9 mouse cellular contexts compared by ENCODE assay signal in the genomic region with DNA sequence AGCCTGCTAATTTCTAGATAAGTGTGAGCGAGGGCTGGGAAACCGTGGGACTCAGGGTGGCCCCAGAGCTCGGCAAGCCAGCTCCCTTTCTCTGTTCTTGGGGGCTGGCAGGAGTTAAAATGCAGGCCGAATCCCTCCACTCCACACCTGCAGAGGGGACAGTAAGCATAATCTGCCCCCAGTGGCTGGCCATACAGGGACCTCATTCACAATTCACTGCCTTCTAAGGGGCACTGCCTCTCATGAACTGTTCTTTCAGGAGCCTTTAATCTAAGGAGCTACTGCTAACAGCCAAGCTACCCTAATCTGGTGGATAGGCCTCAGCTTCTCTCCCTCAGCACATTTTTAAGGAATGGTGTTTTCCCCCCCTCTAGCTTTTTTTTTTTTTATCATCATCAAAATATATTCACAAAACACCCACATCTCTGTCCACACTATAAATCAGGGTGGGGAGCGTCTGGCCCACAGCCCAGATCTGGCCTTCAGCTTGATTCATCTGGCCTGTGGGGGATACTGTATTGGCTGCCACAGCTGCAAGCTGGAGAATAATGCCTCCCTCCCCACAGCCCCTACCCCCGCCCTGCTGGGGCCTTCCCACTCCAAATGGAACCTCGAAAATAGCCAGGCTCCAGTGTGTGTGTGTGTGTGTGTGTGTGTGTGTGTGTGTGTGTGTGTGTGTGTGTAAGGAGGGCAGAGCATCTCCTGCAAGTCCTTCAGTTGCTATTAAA. TPM values are rescaled to one million over a fixed set of nuclear protein-coding genes. Genes with fewer than 3 reads are reported as not detected.
DNase-seq lines count a peak whose midpoint lies in the region; ATAC-seq and TF ChIP-seq lines count a peak whose summit lies in the region.
"Had no signal": no experiment of that assay in that cellular context is flagged by ENCODE, and none has a peak within 500 bp of the region (broad histone marks: within the 10 kb centered on the region; RNA-seq: fewer than 3 reads in every experiment).

No protein-coding gene starts in this region.

- no peak overlapping the region for H3K4me2 ChIP-seq in midbrain, embryonic 13.5 days (replicated peaks)
- no peak overlapping the region for H3K4me2 ChIP-seq in forebrain, embryonic 11.5 days (ENCODE audit: low read depth, low read length, severe bottlenecking)
- H3K4me2 ChIP-seq in heart, postnatal 0 days (ENCODE audit: low read depth, low read length): no peak overlapping the region
- no peak overlapping the region for H3K4me2 ChIP-seq in midbrain, postnatal 0 days (ENCODE audit: low read depth, low read length, poor library complexity, severe bottlenecking)

- no peaks in the 10 kb centered on the region for H3K36me3 ChIP-seq in midbrain, embryonic 13.5 days
- H3K36me3 ChIP-seq in midbrain, embryonic 10.5 days: no peaks in the 10 kb centered on the region
- no peaks in the 10 kb centered on the region for H3K36me3 ChIP-seq in forebrain, embryonic 11.5 days (ENCODE audit: control insufficient read depth, insufficient read depth, low read length)
- no peaks in the 10 kb centered on the region for H3K36me3 ChIP-seq in heart, postnatal 0 days (replicated peaks; ENCODE audit: control insufficient read depth, insufficient read depth, low read length)
- no peaks in the 10 kb centered on the region for H3K36me3 ChIP-seq in midbrain, postnatal 0 days (ENCODE audit: insufficient read depth, low read length)

- no peak overlapping the region for H3K4me3 ChIP-seq in midbrain, embryonic 13.5 days (replicated peaks)
- no peak overlapping the region for H3K4me3 ChIP-seq in midbrain, embryonic 10.5 days
- no peak overlapping the region for H3K4me3 ChIP-seq in forebrain, embryonic 11.5 days (ENCODE audit: low read depth, low read length)
- no peak overlapping the region for H3K4me3 ChIP-seq in heart, postnatal 0 days (ENCODE audit: low read depth, low read length)
- H3K4me3 ChIP-seq in midbrain, postnatal 0 days (ENCODE audit: low read depth, low read length): no peak overlapping the region

- no peak overlapping the region for H3K9ac ChIP-seq in midbrain, embryonic 13.5 days (replicated peaks)
- no peak overlapping the region for H3K9ac ChIP-seq in forebrain, embryonic 11.5 days (ENCODE audit: low read length)
- H3K9ac ChIP-seq in heart, postnatal 0 days (replicated peaks; ENCODE audit: low read depth, low read length): no peak overlapping the region
- H3K9ac ChIP-seq in midbrain, postnatal 0 days (replicated peaks; ENCODE audit: low read length, poor library complexity, severe bottlenecking): no peak overlapping the region

- no peak for TF ChIP-seq CTCF in heart, postnatal 0 days (IDR thresholded peaks at IDR 0.05; ENCODE audit: low read depth)
- no peak for TF ChIP-seq CTCF in midbrain, postnatal 0 days (IDR thresholded peaks at IDR 0.05)

- 39% methylated on average over 7 of the region's 7 CpGs for WGBS in midbrain, embryonic 13.5 days
- WGBS in midbrain, embryonic 10.5 days: 56% methylated on average over 7 of the region's 7 CpGs
- WGBS in forebrain, embryonic 11.5 days: 57% methylated on average over 6 of the region's 7 CpGs
- 22% methylated on average over 7 of the region's 7 CpGs for WGBS in heart, postnatal 0 days
- 41% methylated on average over 6 of the region's 7 CpGs for WGBS in midbrain, postnatal 0 days

- peak overlapping the region; percentile 70 for H3K27ac ChIP-seq in midbrain, embryonic 13.5 days
- H3K27ac ChIP-seq in midbrain, embryonic 10.5 days (replicated peaks): no peak overlapping the region
- 0 out of 2 replicates have a peak overlapping the region, but pooled peaks have one; percentile 46 for H3K27ac ChIP-seq in forebrain, embryonic 11.5 days (ENCODE audit: low read depth, low read length)
- peak overlapping the region; percentile 79 for H3K27ac ChIP-seq in heart, postnatal 0 days (ENCODE audit: low read depth)
- no peak overlapping the region; the same call in 1 of the 2 replicates for H3K27ac ChIP-seq in midbrain, postnatal 0 days (ENCODE audit: low read depth, low read length)

- H3K27me3 ChIP-seq in midbrain, embryonic 13.5 days: no peaks in the 10 kb centered on the region
- peaks cover 3% of the 10 kb centered on the region; the same call in 1 of the 2 replicates for H3K27me3 ChIP-seq in midbrain, embryonic 10.5 days (ENCODE audit: low read depth, poor library complexity, severe bottlenecking)
- H3K27me3 ChIP-seq in forebrain, embryonic 11.5 days (ENCODE audit: control insufficient read depth, insufficient read depth, low read length): no peaks in the 10 kb centered on the region
- H3K27me3 ChIP-seq in heart, postnatal 0 days (ENCODE audit: control insufficient read depth, insufficient read depth, low read length): no peaks in the 10 kb centered on the region
- H3K27me3 ChIP-seq in midbrain, postnatal 0 days (ENCODE audit: insufficient read depth, low read length): no peaks in the 10 kb centered on the region

- H3K4me1 ChIP-seq in midbrain, embryonic 13.5 days (replicated peaks): peaks cover 12% of the 10 kb centered on the region; the same call in 1 of the 2 replicates
- H3K4me1 ChIP-seq in midbrain, embryonic 10.5 days: peaks cover 17% of the 10 kb centered on the region
- no peaks in the 10 kb centered on the region for H3K4me1 ChIP-seq in forebrain, embryonic 11.5 days (replicated peaks; ENCODE audit: control insufficient read depth, insufficient read depth, low read length)
- peaks cover 16% of the 10 kb centered on the region; the same call in 1 of the 2 replicates for H3K4me1 ChIP-seq in heart, postnatal 0 days (ENCODE audit: control insufficient read depth, insufficient read depth)
- no peaks in the 10 kb centered on the region for H3K4me1 ChIP-seq in midbrain, postnatal 0 days (ENCODE audit: insufficient read depth, low read length)

- DNase-seq in midbrain, embryonic 10.5 days (ENCODE audit: low spot score): no peak
- peak; percentile 52 for DNase-seq in forebrain, embryonic 11.5 days (ENCODE audit: low spot score)
- peak; percentile 52 for DNase-seq in heart, postnatal 0 days (ENCODE audit: low spot score)
- peak; percentile 85 for DNase-seq in kidney, postnatal 10 days
- peak; percentile 66 for DNase-seq in midbrain, postnatal 0 days (ENCODE audit: low spot score)
- DNase-seq in thymus, postnatal 14 days: no peak
- no peak for DNase-seq in spleen, postnatal 36 days (ENCODE audit: low spot score in 2 of 2)

- H3K9me3 ChIP-seq in midbrain, embryonic 13.5 days: no peaks in the 10 kb centered on the region
- no peaks in the 10 kb centered on the region for H3K9me3 ChIP-seq in midbrain, embryonic 10.5 days (replicated peaks)
- no peaks in the 10 kb centered on the region for H3K9me3 ChIP-seq in forebrain, embryonic 11.5 days (ENCODE audit: control insufficient read depth, low read length)
- H3K9me3 ChIP-seq in heart, postnatal 0 days (replicated peaks; ENCODE audit: control insufficient read depth, low read length): no peaks in the 10 kb centered on the region
- no peaks in the 10 kb centered on the region for H3K9me3 ChIP-seq in midbrain, postnatal 0 days (ENCODE audit: low read length)

- TF ChIP-seq EP300 in heart, postnatal 0 days (IDR thresholded peaks at IDR 0.05; ENCODE audit: low read depth): no peak; the same call in 1 of the 2 replicates

- ATAC-seq in midbrain, embryonic 13.5 days: peak; percentile 91
- peak; percentile 60; the same call in 1 of the 2 replicates for ATAC-seq in forebrain, embryonic 11.5 days (replicated peaks; ENCODE audit: low FRiP score)
- peak; percentile 80 for ATAC-seq in heart, postnatal 0 days (ENCODE audit: insufficient read depth, low read depth)
- peak; percentile 49; the same call in 1 of the 2 replicates for ATAC-seq in midbrain, postnatal 0 days (ENCODE audit: low FRiP score)

RNA-seq across cellular contexts. Expression of a gene that starts 28.0 kb away (rescaled TPM):
- 0.58 TPM in 1 of 2 replicates, not detected in the other for polyA plus RNA-seq in midbrain, embryonic 13.5 days (2015; fragmentation: Nextera tagmentation; extraction: Ambion mirVana)
- polyA plus RNA-seq in midbrain, embryonic 10.5 days (2016; fragmentation: Nextera tagmentation; extraction: Ambion mirVana): 1.6 and 3.2 TPM in 2 replicates
- polyA plus RNA-seq in forebrain, embryonic 11.5 days (2014; fragmentation: Nextera tagmentation; extraction: Ambion mirVana): 1.4 and 2.8 TPM in 2 replicates
- 2.7 TPM in 1 of 2 replicates, not detected in the other for total RNA-seq in heart, postnatal 0 days (2014; rRNA removed; ENCODE audit: low replicate concordance)
- polyA plus RNA-seq in heart, postnatal 0 days (2015; fragmentation: Nextera tagmentation; extraction: Ambion mirVana): 1.9 and 2.0 TPM in 2 replicates
- not detected in 2 replicates for total RNA-seq in midbrain, postnatal 0 days (2014; rRNA removed)
- polyA plus RNA-seq in midbrain, postnatal 0 days (2015; fragmentation: Nextera tagmentation; extraction: Ambion mirVana): 0.25 and 0.38 TPM in 2 replicates
- total RNA-seq: left cerebral cortex, adult 18-20 months had no signal

RNA-seq across cellular contexts. Expression of a gene that starts 57.7 kb away (rescaled TPM):
- 3.7 and 4.4 TPM in 2 replicates for polyA plus RNA-seq in midbrain, embryonic 13.5 days (2015; fragmentation: Nextera tagmentation; extraction: Ambion mirVana)
- polyA plus RNA-seq in midbrain, embryonic 10.5 days (2016; fragmentation: Nextera tagmentation; extraction: Ambion mirVana): 6.3 and 6.5 TPM in 2 replicates
- polyA plus RNA-seq in forebrain, embryonic 11.5 days (2014; fragmentation: Nextera tagmentation; extraction: Ambion mirVana): 8.7 and 10.2 TPM in 2 replicates
- total RNA-seq in heart, postnatal 0 days (2014; rRNA removed; ENCODE audit: low replicate concordance): 19.1 and 21.7 TPM in 2 replicates
- polyA plus RNA-seq in heart, postnatal 0 days (2015; fragmentation: Nextera tagmentation; extraction: Ambion mirVana): 17.2 and 19.1 TPM in 2 replicates
- 1.1 and 3.8 TPM in 2 replicates for total RNA-seq in midbrain, postnatal 0 days (2014; rRNA removed)
- 2.0 and 3.0 TPM in 2 replicates for polyA plus RNA-seq in midbrain, postnatal 0 days (2015; fragmentation: Nextera tagmentation; extraction: Ambion mirVana)

Comparison
In these comparisons a context has a peak if more than half of its experiments do, and no peak if none do; other contexts are left out.
1. H3K27ac ChIP-seq: peak in midbrain, embryonic 13.5 days (single experiment), forebrain, embryonic 11.5 days (single experiment) and heart, postnatal 0 days (single experiment); none in midbrain, embryonic 10.5 days (single experiment) and midbrain, postnatal 0 days (single experiment).
2. DNase-seq: peak in forebrain, embryonic 11.5 days (single experiment), heart, postnatal 0 days (single experiment), kidney, postnatal 10 days (single experiment) and midbrain, postnatal 0 days (single experiment); none in midbrain, embryonic 10.5 days (single experiment), thymus, postnatal 14 days (single experiment) and spleen, postnatal 36 days (0 of 2).
3. Peak in every context shown above with its lines, with median percentiles within 50 percentile points of each other: ATAC-seq.